Mouse (Mus musculus) ES-Bruce4 (cell line): ENCODE data around the gene Clstn2. TPM values are rescaled to one million over a fixed set of nuclear protein-coding genes. Genes with fewer than 3 reads are reported as not detected.

Experiments used
- H3K27ac ChIP-seq: 2 replicates; pipeline ENCODE4 v1.5.1; 2012; ENCODE audit warnings: low read length, inconsistent platforms; ENCODE audit not compliant: insufficient read depth
- H3K27me3 ChIP-seq: 2 replicates; pipeline ENCODE4 v1.6.1; 2012; ENCODE audit warnings: mild to moderate bottlenecking, low read length, inconsistent platforms; ENCODE audit not compliant: control insufficient read depth, poor library complexity, insufficient read depth, severe bottlenecking
- H3K36me3 ChIP-seq: 2 replicates; pipeline ENCODE4 v1.6.1; 2012; ENCODE audit warnings: inconsistent platforms, mild to moderate bottlenecking, low read length, moderate library complexity; ENCODE audit not compliant: control insufficient read depth, poor library complexity, insufficient read depth, severe bottlenecking
- H3K4me1 ChIP-seq: one replicate; pipeline ENCODE4 v1.8.1; 2011; ENCODE audit warnings: low read length; ENCODE audit not compliant: control insufficient read depth, insufficient read depth
- H3K4me3 ChIP-seq: 2 replicates; pipeline ENCODE4 v1.5.1; 2011; ENCODE audit warnings: low read depth, mild to moderate bottlenecking, low read length
- H3K9ac ChIP-seq: 2 replicates; pipeline ENCODE4 v1.6.1; 2012; ENCODE audit warnings: low read depth, mild to moderate bottlenecking, inconsistent platforms; ENCODE audit not compliant: poor library complexity, severe bottlenecking
- H3K9me3 ChIP-seq: replicated peaks from 2 replicates; pipeline ENCODE4 v1.6.1; 2012; ENCODE audit warnings: mild to moderate bottlenecking, low read length, inconsistent platforms; ENCODE audit not compliant: control insufficient read depth, poor library complexity, insufficient read depth, severe bottlenecking
- CTCF ChIP-seq: IDR thresholded peaks from one replicate; pipeline ENCODE4 v1.8.1; 2011; ENCODE audit warnings: low read depth, low read length
- EP300 ChIP-seq: IDR thresholded peaks from 2 replicates; pipeline ENCODE4 v1.6.1; 2011; ENCODE audit warnings: low read depth, low read length; ENCODE audit not compliant: insufficient read depth
- POLR2A ChIP-seq: IDR thresholded peaks from one replicate; pipeline ENCODE4 v1.8.1; 2011; ENCODE audit warnings: low read length; ENCODE audit not compliant: insufficient read depth
- polyA plus RNA-seq: library from polyadenylated mRNA; stranded (reverse); fragments of >200 nt; gene quantifications from 2 replicates; pipeline ENCODE4 v1.2.4, GENCODE M21; 2011; ENCODE audit warnings: low read depth; ENCODE audit not compliant: missing spikeins, insufficient read depth, insufficient read length

Clstn2 gene
- 0.26 TPM in 1 of 2 replicates, not detected in the other for polyA plus RNA-seq

- no peaks in the 10 kb centered on the region for H3K36me3 ChIP-seq
- peak within 1 kb of the TSS; percentile 49 for H3K9ac ChIP-seq
- peak within 1 kb of the TSS; percentile 70 for H3K4me3 ChIP-seq
- H3K27ac ChIP-seq, result no peak within 1 kb of the TSS
- TF ChIP-seq CTCF, result no peak
- no peak for TF ChIP-seq EP300
- no peak for TF ChIP-seq POLR2A
- H3K27me3 ChIP-seq, result peaks cover 19% of the 10 kb centered on the region
- H3K4me1 ChIP-seq, result no peaks in the 10 kb centered on the region
- H3K9me3 ChIP-seq, result no peaks in the 10 kb centered on the region
Observed at GRCm38 (mm10) chr9:98032573-98033272, at the start of gene Clstn2. Clstn2 (minus strand) TSS chr9:98033181.

GRCm38 (mm10) chr9:98067767-98068166 is 34.8 kb upstream of the Clstn2 start:
- no peak for TF ChIP-seq CTCF
- no peak for TF ChIP-seq EP300
- TF ChIP-seq POLR2A, result no peak
- no peak overlapping the region for H3K4me3 ChIP-seq

GRCm38 (mm10) chr9:98061646-98062045 is 28.7 kb upstream of the Clstn2 start:
- Histone ChIP-seq H3K36me3 (no peaks in the 10 kb centered on the region), H3K27ac (no peak overlapping the region), H3K4me3 (no peak overlapping the region), H3K4me1 (no peaks in the 10 kb centered on the region), H3K27me3 (no peaks in the 10 kb centered on the region), H3K9ac (no peak overlapping the region), H3K9me3 (no peaks in the 10 kb centered on the region)
- TF ChIP-seq POLR2A, result no peak
- no peak for TF ChIP-seq EP300
- TF ChIP-seq CTCF, result no peak

More at GRCm38 (mm10) chr9:98067767-98068166, 34.8 kb upstream of the Clstn2 start:
- Histone ChIP-seq H3K27ac (no peak overlapping the region), H3K9me3 (no peaks in the 10 kb centered on the region), H3K4me1 (no peaks in the 10 kb centered on the region), H3K9ac (no peak overlapping the region), H3K27me3 (no peaks in the 10 kb centered on the region), H3K36me3 (no peaks in the 10 kb centered on the region)

GRCm38 (mm10) chr9:98057291-98057690 is 24.3 kb upstream of the Clstn2 start:
- no peaks in the 10 kb centered on the region for H3K4me1 ChIP-seq
- no peaks in the 10 kb centered on the region for H3K9me3 ChIP-seq
- no peak overlapping the region for H3K4me3 ChIP-seq
- H3K27me3 ChIP-seq, result no peaks in the 10 kb centered on the region
- H3K36me3 ChIP-seq, result no peaks in the 10 kb centered on the region
- H3K9ac ChIP-seq, result no peak overlapping the region
- no peak overlapping the region for H3K27ac ChIP-seq
- no peak for TF ChIP-seq POLR2A
- no peak for TF ChIP-seq CTCF
- no peak for TF ChIP-seq EP300

GRCm38 (mm10) chr9:98051343-98051742 is 18.4 kb upstream of the Clstn2 start:
- no peak for TF ChIP-seq CTCF
- TF ChIP-seq POLR2A, result no peak
- no peak for TF ChIP-seq EP300
- no peaks in the 10 kb centered on the region for H3K4me1 ChIP-seq
- no peaks in the 10 kb centered on the region for H3K36me3 ChIP-seq
- no peaks in the 10 kb centered on the region for H3K27me3 ChIP-seq
- no peak overlapping the region for H3K4me3 ChIP-seq
- H3K27ac ChIP-seq, result no peak overlapping the region
- H3K9me3 ChIP-seq, result no peaks in the 10 kb centered on the region
- no peak overlapping the region for H3K9ac ChIP-seq

GRCm38 (mm10) chr9:98033273-98033855 is 383 bp upstream of the Clstn2 start:
- no peaks in the 10 kb centered on the region for H3K9me3 ChIP-seq
- no peaks in the 10 kb centered on the region for H3K36me3 ChIP-seq
- no peak for TF ChIP-seq EP300
- peak; percentile 44 for TF ChIP-seq CTCF
- H3K4me3 ChIP-seq, result peak overlapping the region; percentile 70
- H3K4me1 ChIP-seq, result no peaks in the 10 kb centered on the region
- H3K27me3 ChIP-seq, result peaks cover 19% of the 10 kb centered on the region
- H3K27ac ChIP-seq, result no peak overlapping the region
- peak overlapping the region; percentile 49; the same call in 1 of the 2 replicates for H3K9ac ChIP-seq
